Mouse (Mus musculus): ENCODE data around the gene Vwa1.

- no peak for TF ChIP-seq CTCF (IDR thresholded peaks at IDR 0.05)
- TF ChIP-seq EP300 (IDR thresholded peaks at IDR 0.05), result no peak
Measured at GRCm38 (mm10) chr4:155775855-155776254, 1.4 kb upstream of the Vwa1 start.
